Mouse (Mus musculus) liver, embryonic 14 days (tissue): ENCODE measurements around the gene Drg2. TPM values are rescaled to one million over a fixed set of nuclear protein-coding genes. Genes with fewer than 3 reads are reported as not detected.

Experiments used
- polyA plus RNA-seq: library from polyadenylated mRNA; depleted of rRNA; stranded (reverse); fragments of >200 nt; gene quantifications from 2 replicates; pipeline ENCODE4 v1.2.3, GENCODE M21; 2012; rRNA removed

Drg2 gene
- 20.7 and 24.3 TPM in 2 replicates for polyA plus RNA-seq

DNA sequence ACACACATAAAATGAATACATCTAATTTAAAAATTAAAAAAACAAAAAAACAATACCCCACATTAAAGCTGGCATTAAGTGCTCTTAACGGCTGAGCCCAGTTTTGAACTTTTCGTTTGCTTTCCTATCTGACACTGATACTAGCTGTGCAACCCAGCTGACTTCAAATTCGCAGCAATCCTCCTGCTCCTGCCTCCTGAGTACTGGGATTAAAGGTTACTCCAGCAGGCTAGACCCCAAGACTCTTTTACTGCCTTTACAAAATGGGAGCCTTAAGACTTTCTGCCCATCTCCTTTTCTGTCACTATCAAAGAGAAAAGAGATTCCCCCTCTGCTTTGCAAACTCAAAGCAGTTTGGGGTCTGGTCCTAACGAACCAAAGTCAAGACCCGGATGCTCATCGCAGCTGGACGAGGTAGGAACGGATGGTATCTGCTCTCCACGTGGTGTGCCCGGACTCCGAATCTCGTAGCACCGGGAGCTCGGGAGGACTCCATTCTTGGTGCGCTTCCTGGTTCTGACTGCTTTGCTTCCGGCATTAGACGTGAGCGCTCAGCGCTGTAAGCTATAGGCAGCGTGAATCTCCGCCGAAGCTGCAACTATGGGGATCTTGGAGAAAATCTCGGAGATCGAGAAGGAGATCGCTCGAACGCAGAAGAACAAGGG lies at the start of gene Drg2:
Gene Drg2 (plus strand): TSS at position 512 of the 665 bp plus-strand sequence.

DNA sequence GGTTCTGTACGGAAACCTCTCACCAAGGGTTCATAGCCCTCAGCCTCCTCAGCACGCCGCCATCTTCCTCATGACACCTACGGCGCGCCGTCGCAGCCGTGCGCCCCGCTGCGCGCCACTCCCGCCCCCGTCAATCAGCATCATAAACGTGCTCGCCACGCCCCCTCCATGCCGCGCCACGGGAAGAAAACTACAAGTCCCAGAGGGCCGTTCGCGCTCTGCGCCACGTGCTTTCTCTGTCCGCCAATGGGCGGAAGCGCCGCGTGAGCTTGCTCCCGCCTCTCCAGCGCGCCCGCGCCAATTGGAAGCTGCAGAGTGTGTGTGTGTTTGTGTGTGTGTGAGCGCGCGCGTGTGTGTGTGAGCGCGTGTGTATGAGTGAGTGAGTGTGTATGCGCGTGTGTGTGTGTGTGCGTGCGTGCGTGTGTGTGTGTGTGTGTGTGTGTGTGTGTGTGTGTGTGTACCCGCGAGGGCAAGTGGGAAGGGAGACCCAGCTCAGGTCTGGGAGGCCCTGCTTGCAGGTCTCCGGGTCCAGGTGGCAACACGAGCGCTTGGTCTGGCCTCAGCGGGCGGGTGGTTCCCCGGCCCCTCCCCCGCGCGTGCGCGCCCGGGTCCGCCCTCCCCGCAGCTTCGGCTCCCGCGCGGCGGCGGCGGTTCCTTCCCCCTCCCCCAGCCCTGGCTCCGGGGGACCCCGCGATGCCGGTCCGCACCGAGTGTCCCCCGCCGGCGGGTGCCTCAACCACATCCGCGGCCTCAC lies 37.3 kb upstream of the Drg2 start, which contains the start of gene Gid4:
Gene Gid4 (plus strand): TSS at position 183 of the 754 bp plus-strand sequence.

DNA sequence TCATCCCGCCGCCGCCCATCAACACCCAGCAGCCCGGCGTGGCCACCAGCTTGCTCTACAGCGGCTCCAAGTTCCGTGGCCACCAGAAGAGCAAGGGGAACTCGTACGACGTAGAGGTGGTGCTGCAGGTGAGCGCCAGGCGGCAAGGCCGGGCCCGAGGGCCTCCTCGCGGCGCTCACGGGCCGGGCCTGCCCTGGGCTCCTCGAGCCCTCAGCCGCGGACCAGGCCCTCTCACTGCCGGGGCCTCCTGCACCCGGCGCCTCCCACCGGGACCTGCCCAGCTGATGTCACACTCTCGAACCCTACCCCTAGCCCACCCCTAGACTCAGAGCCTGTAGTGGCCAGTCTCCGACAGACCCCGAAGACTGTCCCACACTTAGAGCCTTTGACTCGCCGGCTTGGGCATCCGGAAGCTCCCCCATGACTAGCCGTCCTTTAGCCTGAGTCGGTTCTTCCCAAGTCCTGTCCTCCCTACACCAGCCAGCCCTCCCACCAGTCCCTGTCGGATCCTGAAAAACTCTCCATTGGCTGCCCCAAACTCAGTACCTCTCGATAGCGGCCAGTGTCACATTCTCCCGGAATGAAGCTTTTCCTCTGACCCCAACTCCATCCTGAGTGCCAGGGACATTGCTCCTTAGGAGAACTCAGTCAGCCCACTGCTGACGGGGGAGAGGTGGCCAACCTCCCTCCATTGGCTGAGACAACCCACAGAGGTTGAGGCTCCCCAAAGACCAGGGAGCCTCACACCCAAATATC lies 36.5 kb upstream of the Drg2 start, which contains the start of gene Atpaf2:
Gene Atpaf2 (minus strand): TSS at position 741 of the 756 bp plus-strand sequence.

DNA sequence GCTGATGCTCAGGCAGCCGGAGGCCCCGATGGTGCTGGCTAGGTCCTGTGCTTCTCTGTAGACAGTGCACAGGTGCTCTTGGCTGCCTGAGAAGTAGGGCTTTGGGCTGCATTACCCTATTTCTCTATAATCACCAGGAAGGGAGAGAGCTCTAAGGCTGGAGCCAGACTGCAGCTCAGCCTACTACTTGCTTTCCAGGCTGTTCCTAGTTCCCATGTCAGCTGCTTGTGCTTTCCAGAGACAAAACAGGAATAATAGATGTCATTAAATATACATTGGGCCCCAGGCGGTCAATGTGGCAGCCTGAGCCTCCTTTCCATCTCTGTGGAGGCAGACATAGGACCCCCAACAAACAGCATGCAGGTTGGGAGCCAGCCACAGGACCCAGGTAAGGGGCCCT lies 14.6 kb downstream of the Drg2 start, which contains the start of gene Myo15:
Gene Myo15 (plus strand): TSS at position 301 of the 400 bp plus-strand sequence.

Other genes with a start within 250 kb of the Drg2 start
- gene Srebf1, start 232.0 kb upstream of the Drg2 start, polyA plus RNA-seq: 33.8 and 33.9 TPM in 2 replicates
- 4.8 and 5.0 TPM in 2 replicates for gene Tom1l2, start 101.7 kb upstream of the Drg2 start, polyA plus RNA-seq
- gene Drc3, start 101.3 kb upstream of the Drg2 start, polyA plus RNA-seq: 0.28 and 0.31 TPM in 2 replicates
- 6.1 and 6.6 TPM in 2 replicates for gene Gid4, start 37.4 kb upstream of the Drg2 start, polyA plus RNA-seq
- gene Atpaf2, start 36.1 kb upstream of the Drg2 start, polyA plus RNA-seq: 18.1 and 20.1 TPM in 2 replicates
- gene Myo15, start 14.7 kb downstream of the Drg2 start, polyA plus RNA-seq: 0.54 and 0.60 TPM in 2 replicates
- gene Alkbh5, start 81.8 kb downstream of the Drg2 start, polyA plus RNA-seq: 6.9 and 8.4 TPM in 2 replicates
- 9.9 and 11.0 TPM in 2 replicates for gene Llgl1, start 245.1 kb downstream of the Drg2 start, polyA plus RNA-seq